ENCODE assay signal across 9 mouse cellular contexts in genomic region chr9:58841655-58842054, GRCm38 (mm10). TPM values are rescaled to one million over a fixed set of nuclear protein-coding genes. Genes with fewer than 3 reads are reported as not detected.
DNase-seq lines count a peak whose midpoint lies in the region; ATAC-seq and TF ChIP-seq lines count a peak whose summit lies in the region.
"Had no signal": no experiment of that assay in that cellular context is flagged by ENCODE, and none has a peak within 500 bp of the region (broad histone marks: within the 10 kb centered on the region; RNA-seq: fewer than 3 reads in every experiment).

No protein-coding gene starts in this region.

- no peak for ATAC-seq in intestine, embryonic 14.5 days (replicated peaks; ENCODE audit: low FRiP score, low TSS enrichment, low read depth)
- no peak for ATAC-seq in intestine, postnatal 0 days
- ATAC-seq in G1E (ENCODE audit: extremely low read depth, insufficient number of reproducible peaks, low FRiP score, poor library complexity, severe bottlenecking) = no peak

- TF ChIP-seq POLR2A in kidney, adult 2 months (IDR thresholded peaks at IDR 0.05; ENCODE audit: low read depth, low read length) = no peak

- WGBS in intestine, embryonic 14.5 days = 18% methylated on average over 6 of the region's 6 CpGs
- WGBS in intestine, postnatal 0 days = 14% methylated on average over 6 of the region's 6 CpGs
- WGBS in kidney, adult 2 months = 6% methylated on average over 6 of the region's 6 CpGs

- DNase-seq in intestine, embryonic 14.5 days (ENCODE audit: low spot score) = peak; percentile 95
- DNase-seq in G1E (ENCODE audit: low spot score) = peak; percentile 65
- peak; percentile 41 to 49 for DNase-seq in adrenal gland, postnatal 4 days (ENCODE audit: low spot score in 2 of 2)
- DNase-seq in kidney, adult 2 months = peak; percentile 59
- DNase-seq in mesoderm, embryonic 11.5 days (ENCODE audit: low read depth, low spot score) = peak; percentile 85
- DNase-seq in layer of hippocampus, adult 2 months (ENCODE audit: low spot score in 2 of 2) = no peak
- DNase-seq in right cerebral cortex, postnatal 36 days (ENCODE audit: low spot score in 2 of 2) = no peak

- no peak overlapping the region for H3K9ac ChIP-seq in intestine, embryonic 14.5 days (ENCODE audit: low read length)
- no peak overlapping the region for H3K9ac ChIP-seq in intestine, postnatal 0 days (ENCODE audit: low read depth, low read length)
- H3K9ac ChIP-seq: limb, embryonic 15.5 days had no signal

- no peaks in the 10 kb centered on the region for H3K4me1 ChIP-seq in intestine, embryonic 14.5 days (replicated peaks; ENCODE audit: control insufficient read depth, insufficient read depth, low read length)
- H3K4me1 ChIP-seq in intestine, postnatal 0 days (replicated peaks; ENCODE audit: control insufficient read depth, insufficient read depth, low read length) = no peaks in the 10 kb centered on the region
- no peaks in the 10 kb centered on the region for H3K4me1 ChIP-seq in G1E (ENCODE audit: insufficient read depth, low read depth, low read length)
- H3K4me1 ChIP-seq in kidney, adult 2 months (ENCODE audit: control insufficient read depth, insufficient read depth, low read length) = no peaks in the 10 kb centered on the region
- H3K4me1 ChIP-seq: limb, embryonic 15.5 days had no signal

- H3K9me3 ChIP-seq in intestine, embryonic 14.5 days (ENCODE audit: control insufficient read depth, low read length) = no peaks in the 10 kb centered on the region
- H3K9me3 ChIP-seq in intestine, postnatal 0 days (ENCODE audit: control insufficient read depth) = no peaks in the 10 kb centered on the region
- no peaks in the 10 kb centered on the region for H3K9me3 ChIP-seq in G1E (replicated peaks)
- H3K9me3 ChIP-seq: limb, embryonic 15.5 days had no signal

- no peak for TF ChIP-seq CTCF in intestine, postnatal 0 days (IDR thresholded peaks at IDR 0.05; ENCODE audit: low read depth)
- TF ChIP-seq CTCF in G1E (IDR thresholded peaks at IDR 0.05; ENCODE audit: low read depth, low read length) = no peak
- TF ChIP-seq CTCF in kidney, adult 2 months (conservative IDR thresholded peaks at IDR 0.05; ENCODE audit: insufficient read depth, insufficient read length, low read depth, low read length) = no peak
- no peak for TF ChIP-seq CTCF in layer of hippocampus, adult 2 months (conservative IDR thresholded peaks at IDR 0.05)

- no peaks in the 10 kb centered on the region for H3K27me3 ChIP-seq in intestine, embryonic 14.5 days (replicated peaks; ENCODE audit: control insufficient read depth, insufficient read depth, low read length)
- no peaks in the 10 kb centered on the region for H3K27me3 ChIP-seq in intestine, postnatal 0 days (replicated peaks; ENCODE audit: control insufficient read depth, insufficient read depth, low read length)
- H3K27me3 ChIP-seq in G1E (ENCODE audit: insufficient read depth, low read length) = peaks cover 9% of the 10 kb centered on the region
- H3K27me3 ChIP-seq in kidney, adult 2 months (replicated peaks; ENCODE audit: control insufficient read depth, insufficient read depth, low read length) = no peaks in the 10 kb centered on the region
- H3K27me3 ChIP-seq: limb, embryonic 15.5 days had no signal

- no peak overlapping the region for H3K4me3 ChIP-seq in intestine, embryonic 14.5 days (ENCODE audit: low read depth, low read length)
- no peak overlapping the region for H3K4me3 ChIP-seq in intestine, postnatal 0 days (ENCODE audit: low read depth, low read length)
- no peak overlapping the region for H3K4me3 ChIP-seq in G1E (ENCODE audit: low read depth, low read length)
- no peak overlapping the region for H3K4me3 ChIP-seq in kidney, adult 2 months (ENCODE audit: insufficient read depth, low read depth, low read length)
- H3K4me3 ChIP-seq in layer of hippocampus, adult 2 months = no peak overlapping the region
- H3K4me3 ChIP-seq: limb, embryonic 15.5 days had no signal

- H3K4me2 ChIP-seq in intestine, embryonic 14.5 days (ENCODE audit: low read length) = no peak overlapping the region
- no peak overlapping the region for H3K4me2 ChIP-seq in intestine, postnatal 0 days (replicated peaks; ENCODE audit: low read depth)
- H3K4me2 ChIP-seq: limb, embryonic 15.5 days had no signal

- no peaks in the 10 kb centered on the region for H3K36me3 ChIP-seq in intestine, embryonic 14.5 days (ENCODE audit: control insufficient read depth, insufficient read depth, low read length)
- no peaks in the 10 kb centered on the region for H3K36me3 ChIP-seq in intestine, postnatal 0 days (ENCODE audit: control insufficient read depth, insufficient read depth)
- H3K36me3 ChIP-seq in G1E (replicated peaks) = no peaks in the 10 kb centered on the region
- H3K36me3 ChIP-seq in kidney, adult 2 months (ENCODE audit: control insufficient read depth, insufficient read depth, low read length) = no peaks in the 10 kb centered on the region
- H3K36me3 ChIP-seq: limb, embryonic 15.5 days had no signal

- H3K27ac ChIP-seq in intestine, embryonic 14.5 days (ENCODE audit: low read depth) = no peak overlapping the region
- H3K27ac ChIP-seq in intestine, postnatal 0 days (ENCODE audit: low read depth, low read length) = no peak overlapping the region
- H3K27ac ChIP-seq in kidney, adult 2 months (ENCODE audit: insufficient read depth, low read depth, low read length) = no peak overlapping the region
- no peak overlapping the region for H3K27ac ChIP-seq in layer of hippocampus, adult 2 months
- H3K27ac ChIP-seq: limb, embryonic 15.5 days had no signal

RNA-seq across cellular contexts. Expression of gene Hcn4, which starts 18.4 kb away (rescaled TPM):
- 0.31 and 0.35 TPM in 2 replicates for polyA plus RNA-seq in intestine, embryonic 14.5 days (2014; fragmentation: Nextera tagmentation; extraction: Ambion mirVana)
- polyA plus RNA-seq in intestine, postnatal 0 days (2015; fragmentation: Nextera tagmentation; extraction: Ambion mirVana) = 0.27 TPM in 2 replicates
- not detected in 2 replicates for total RNA-seq in G1E (2014; fragmentation: Nextera tagmentation)
- 0.06 and 0.11 TPM in 2 replicates for total RNA-seq in G1E (2017)
- not detected in 2 replicates for polyA plus RNA-seq in G1E (2012)
- 1 to 10 TPM; 2.1 to 2.9 TPM for total RNA-seq in adrenal gland, postnatal 4 days (2021)
- polyA plus RNA-seq in kidney, adult 2 months (2012; rRNA removed) = 0.25 and 0.30 TPM in 2 replicates
- 1 to 10 TPM; 1.3 to 1.7 TPM for total RNA-seq in layer of hippocampus, adult 2 months (2021)

Comparison
In these comparisons a context has a peak if more than half of its experiments do, and no peak if none do; other contexts are left out.
1. DNase-seq: peak in intestine, embryonic 14.5 days (single experiment), G1E (single experiment), adrenal gland, postnatal 4 days (2 of 2), kidney, adult 2 months (single experiment) and mesoderm, embryonic 11.5 days (single experiment); none in layer of hippocampus, adult 2 months (0 of 2) and right cerebral cortex, postnatal 36 days (0 of 2).